Mouse (Mus musculus) MEL (cell line): ENCODE results near the gene Fam98b.

ENCODE experiments used
- CTCF ChIP-seq, 3 experiments: IDR thresholded peaks in 2 of 3; conservative IDR thresholded peaks in 1 of 3; 2 replicates each; pipeline ENCODE4 v1.5.1; 2011 to 2012; ENCODE audit warnings: low read length in 3 of 3, low read depth in 2 of 3, mild to moderate bottlenecking in 2 of 3, improper control_type of control experiment in 1 of 3, inconsistent platforms in 1 of 3, mixed read lengths in 1 of 3, moderate library complexity in 1 of 3; ENCODE audit not compliant: control insufficient read depth in 1 of 3, insufficient read depth in 1 of 3, poor library complexity in 1 of 3, severe bottlenecking in 1 of 3
- TBP ChIP-seq: IDR thresholded peaks from 2 replicates; pipeline ENCODE4 v1.8.0; 2011; ENCODE audit warnings: low read depth, low read length, improper control_type of control experiment

- TF ChIP-seq CTCF (IDR thresholded peaks at IDR 0.05 in 2 of 3, conservative IDR thresholded peaks at IDR 0.05 in 1 of 3; ENCODE audit: control insufficient read depth in 1 of 3, insufficient read depth in 1 of 3, low read depth in 2 of 3, low read length in 3 of 3, poor library complexity in 1 of 3, severe bottlenecking in 1 of 3): no peak
- no peak for TF ChIP-seq TBP
Observed at GRCm38 (mm10) chr2:117200869-117201338, 48.6 kb upstream of the Fam98b start.
